Mouse (Mus musculus): ENCODE results near the gene Meltf.

GRCm38 (mm10) chr16:31883902-31884301, 5.3 kb downstream of the Meltf start:
- TF ChIP-seq CTCF (IDR thresholded peaks at IDR 0.05; ENCODE audit: low read depth) (no peak), EP300 (IDR thresholded peaks at IDR 0.05; ENCODE audit: low read depth) (no peak)
